Mouse (Mus musculus) kidney, adult 2 months (tissue): ENCODE measurements at regions not wholly inside any gene's neighbourhood (a gene's known extent, or its start where the extent isn't known, plus 50 kb on each side); places are given as distances from the start of the nearest gene placed in this dataset.

Source experiments
- CTCF ChIP-seq: fragments of 200-500 bp; conservative IDR thresholded peaks from 2 replicates; pipeline ENCODE4 v1.5.1; 2011; ENCODE audit warnings: low read depth, mild to moderate bottlenecking, control low read depth, low read length, moderate library complexity, mixed read lengths; ENCODE audit not compliant: insufficient read depth, insufficient read length
- POLR2A ChIP-seq: fragments of 200-500 bp; IDR thresholded peaks from one replicate; pipeline ENCODE4 v1.6.1; 2011; ENCODE audit warnings: low read depth, low read length, control low read depth

DNA sequence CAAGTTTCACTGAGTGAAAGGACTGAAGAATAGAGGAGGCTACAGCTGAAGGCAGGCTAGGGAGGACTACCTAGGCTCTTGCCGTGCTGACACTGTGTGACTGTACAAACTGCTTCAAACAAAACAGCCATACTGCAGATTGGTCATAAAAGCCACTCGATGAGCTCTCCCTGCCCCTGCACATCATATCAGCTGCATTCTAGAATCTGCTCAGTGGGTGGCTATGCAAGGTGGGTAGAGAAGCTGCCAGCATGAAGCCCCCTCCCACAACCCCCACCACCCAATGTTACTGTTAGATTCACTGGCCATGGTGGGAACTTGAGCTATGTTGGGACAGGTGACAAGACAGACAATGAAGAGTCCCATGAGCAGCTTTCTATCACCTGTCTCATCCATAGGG, 107.2 kb upstream of the Tox3 start:
- TF ChIP-seq POLR2A, result no peak
- TF ChIP-seq CTCF, result no peak
